Mouse (Mus musculus): ENCODE data around the gene Megf11.

Gene Megf11

GRCm38 (mm10) chr9:64393914-64394596 lies 8.6 kb downstream of the Megf11 start:
- DNase-seq (ENCODE audit: low spot score): peak; percentile 82

GRCm38 (mm10) chr9:64395238-64395920 lies 10.0 kb downstream of the Megf11 start:
- no peak for DNase-seq (ENCODE audit: low spot score)

GRCm38 (mm10) chr9:64397108-64397507 lies 11.7 kb downstream of the Megf11 start:
- peak; percentile 68 for DNase-seq (ENCODE audit: low spot score)

GRCm38 (mm10) chr9:64399121-64399520 lies 13.7 kb downstream of the Megf11 start:
- no peak for DNase-seq (ENCODE audit: low spot score)

GRCm38 (mm10) chr9:64402141-64402540 lies 16.7 kb downstream of the Megf11 start:
- no peak for DNase-seq (ENCODE audit: low spot score)

- no peak for DNase-seq (ENCODE audit: low spot score)
These were observed 21.4 kb downstream of the Megf11 start for GRCm38 (mm10) chr9:64406841-64407240.

- no peak for DNase-seq (ENCODE audit: low spot score)
These were observed 22.1 kb downstream of the Megf11 start for GRCm38 (mm10) chr9:64407390-64407970.

- DNase-seq (ENCODE audit: low spot score): no peak
These were observed 23.4 kb downstream of the Megf11 start for GRCm38 (mm10) chr9:64408821-64409220.

- no peak for DNase-seq (ENCODE audit: low spot score)
These were observed 35.0 kb downstream of the Megf11 start for GRCm38 (mm10) chr9:64420471-64420870.

- DNase-seq (ENCODE audit: low spot score): no peak
These were observed 36.7 kb downstream of the Megf11 start for GRCm38 (mm10) chr9:64421986-64422616.

GRCm38 (mm10) chr9:64423912-64424311 lies 38.5 kb downstream of the Megf11 start:
- DNase-seq (ENCODE audit: low spot score): no peak

- no peak for DNase-seq (ENCODE audit: low spot score)
These were observed 50.7 kb downstream of the Megf11 start for GRCm38 (mm10) chr9:64436121-64436520.

- DNase-seq (ENCODE audit: low spot score): no peak
These were observed 54.7 kb downstream of the Megf11 start for GRCm38 (mm10) chr9:64440101-64440500.

GRCm38 (mm10) chr9:64445981-64446380 lies 60.6 kb downstream of the Megf11 start:
- DNase-seq (ENCODE audit: low spot score): no peak

- no peak for DNase-seq (ENCODE audit: low spot score)
These were observed 61.6 kb downstream of the Megf11 start for GRCm38 (mm10) chr9:64447070-64447469.

- no peak for DNase-seq (ENCODE audit: low spot score)
These were observed 62.1 kb downstream of the Megf11 start for GRCm38 (mm10) chr9:64447522-64447921.

GRCm38 (mm10) chr9:64452769-64453168 lies 67.3 kb downstream of the Megf11 start:
- no peak for DNase-seq (ENCODE audit: low spot score)

- DNase-seq (ENCODE audit: low spot score): no peak
These were observed 68.8 kb downstream of the Megf11 start for GRCm38 (mm10) chr9:64454196-64454595.

GRCm38 (mm10) chr9:64455910-64456309 lies 70.5 kb downstream of the Megf11 start:
- no peak for DNase-seq (ENCODE audit: low spot score)

- DNase-seq (ENCODE audit: low spot score): no peak
These were observed 72.2 kb downstream of the Megf11 start for GRCm38 (mm10) chr9:64457596-64457995.

GRCm38 (mm10) chr9:64461568-64462308 lies 76.3 kb downstream of the Megf11 start:
- no peak for DNase-seq (ENCODE audit: low spot score)

- no peak for DNase-seq (ENCODE audit: low spot score)
These were observed 77.4 kb downstream of the Megf11 start for GRCm38 (mm10) chr9:64462870-64463269.
